Mouse (Mus musculus): Measurements from ENCODE around the gene Olfr771.
"Not testable (repeated sequence)": the region's sequence is repeated elsewhere in the genome, so short reads cannot be mapped to it uniquely, and the experiment has no call there.

Gene Olfr771

DNA sequence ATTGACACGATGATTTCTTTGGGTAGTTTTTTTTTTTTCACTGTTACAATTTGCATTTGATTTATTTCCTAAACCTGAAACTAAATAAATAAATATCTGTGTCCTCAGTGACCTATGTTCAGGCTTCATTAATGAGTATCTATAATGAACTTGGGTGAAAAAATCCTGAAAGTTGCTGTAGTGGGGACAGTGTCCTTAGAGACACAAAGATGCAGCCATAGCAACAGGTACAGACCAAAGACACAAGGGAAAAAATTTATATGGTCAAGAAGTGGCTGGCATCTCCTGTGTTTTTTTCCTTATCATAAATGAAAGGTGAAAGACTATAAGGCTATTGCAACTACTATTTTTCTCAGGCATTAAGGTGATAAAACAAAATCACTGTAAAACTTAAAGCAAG lies at the start of gene Olfr771:
Olfr771 (minus strand) TSS at position 101 of the 400 bp plus-strand sequence.
- no peak for DNase-seq (ENCODE audit: low read depth)

DNA sequence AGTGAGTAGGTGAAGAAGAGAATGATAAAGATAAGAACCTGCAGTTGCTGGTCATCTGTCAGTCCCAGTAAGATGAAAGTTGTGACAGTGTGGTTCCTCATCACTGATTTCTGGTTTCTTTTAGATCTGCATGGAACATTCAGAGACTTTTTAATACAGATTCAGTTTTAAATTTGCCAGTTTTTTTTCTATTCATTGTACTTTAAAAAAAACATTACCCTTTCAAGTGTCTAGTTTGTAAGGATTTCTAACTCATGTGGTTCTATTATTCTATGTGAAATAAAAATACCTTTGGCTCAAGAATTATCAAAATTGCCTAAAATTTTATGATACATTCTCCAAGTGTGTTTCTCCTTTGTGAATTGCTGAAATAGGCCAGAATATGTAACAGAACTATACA lies 22.8 kb upstream of the Olfr771 start, which contains the start of gene Olfr773:
Olfr773 (minus strand) TSS at position 101 of the 400 bp plus-strand sequence.
- not testable (repeated sequence) for DNase-seq (ENCODE audit: low read depth)

DNA sequence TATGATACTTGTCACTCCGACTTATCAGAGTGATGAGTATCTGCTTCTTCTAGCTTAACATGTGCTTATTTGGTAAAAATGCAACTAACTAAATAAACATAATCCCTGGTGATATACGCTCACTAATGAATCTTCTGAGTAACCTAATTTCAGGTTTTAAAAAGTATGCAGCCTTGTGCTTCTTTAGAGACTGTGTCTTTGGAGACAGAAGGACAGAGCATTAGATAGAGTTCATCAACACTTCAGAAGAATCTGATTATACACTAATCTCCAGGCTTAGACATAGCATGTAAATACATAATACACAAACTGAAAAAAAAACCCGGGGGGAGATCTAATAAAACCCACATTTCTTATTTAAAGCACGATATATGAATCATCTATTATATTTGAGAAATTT lies 13.3 kb upstream of the Olfr771 start, which contains the start of gene Olfr772:
Olfr772 (minus strand) TSS at position 101 of the 400 bp plus-strand sequence.
- not testable (repeated sequence) for DNase-seq (ENCODE audit: low read depth)

DNA sequence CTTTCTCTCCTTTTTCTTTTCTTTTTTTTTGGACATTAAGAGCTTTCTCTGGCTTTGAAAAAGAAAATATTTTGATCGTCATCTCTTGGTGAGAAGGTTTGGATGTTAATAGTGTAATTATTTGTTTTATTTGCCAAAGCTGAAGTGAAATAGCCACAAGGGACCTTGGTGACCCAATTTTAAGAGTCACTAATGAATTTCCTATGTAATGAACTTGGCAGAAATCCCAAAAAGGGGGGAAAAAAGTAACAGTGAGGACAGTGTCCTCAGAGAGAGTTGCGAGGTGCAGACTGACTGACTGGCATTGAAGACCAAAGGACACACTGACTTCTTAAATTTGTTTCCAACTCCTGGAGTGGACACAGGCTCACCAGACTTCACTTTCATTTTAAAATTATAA lies 25.7 kb downstream of the Olfr771 start, which contains the start of gene Olfr770:
Olfr770 (minus strand) TSS at position 101 of the 400 bp plus-strand sequence.
- no peak for DNase-seq (ENCODE audit: low read depth)

DNA sequence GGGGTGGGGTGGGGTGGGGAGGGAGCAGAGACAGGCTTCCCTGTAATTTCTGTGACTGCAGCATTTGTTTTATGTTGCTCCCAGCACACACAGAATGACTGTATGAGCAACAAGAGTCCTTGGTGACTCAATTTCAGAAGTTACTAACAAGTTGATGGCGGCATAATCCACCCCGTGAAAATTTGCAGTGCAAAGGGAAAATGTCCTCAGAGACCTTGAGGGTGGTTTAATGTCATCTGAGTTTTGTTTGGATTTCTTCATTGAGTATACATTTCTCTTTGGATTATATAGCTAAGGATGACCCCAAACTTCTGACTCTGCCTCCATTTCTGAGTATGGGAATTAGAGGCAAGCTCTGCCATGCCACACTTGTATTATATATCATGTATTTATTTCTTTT lies 46.8 kb downstream of the Olfr771 start, which contains the start of gene Olfr769:
Olfr769 (minus strand) TSS at position 101 of the 400 bp plus-strand sequence.
- DNase-seq (ENCODE audit: low read depth), result no peak

DNA sequence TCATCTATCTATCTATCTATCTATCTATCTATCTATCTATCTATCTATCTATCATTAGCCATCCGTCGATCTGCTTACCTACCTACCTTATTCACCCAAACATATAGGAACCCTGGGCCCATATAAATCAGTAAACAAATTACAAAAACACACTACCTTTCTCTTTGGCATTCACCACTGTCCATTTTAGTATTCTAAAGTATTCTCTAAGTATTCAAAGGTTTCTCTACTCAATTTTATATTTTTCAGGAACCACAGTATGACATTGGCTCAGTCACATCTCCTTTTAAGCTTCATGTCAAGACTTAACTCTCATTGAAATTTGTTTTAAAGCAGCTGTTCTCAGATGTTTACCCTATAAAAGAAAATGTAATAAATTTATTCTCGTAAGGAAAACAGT lies 49.4 kb downstream of the Olfr771 start:
- no peak for DNase-seq (ENCODE audit: low read depth)
